Mouse (Mus musculus) heart, embryonic 13.5 days (tissue): Measurements from ENCODE around the gene Uxs1. TPM values are rescaled to one million over a fixed set of nuclear protein-coding genes. Genes with fewer than 3 reads are reported as not detected.

Experiments used
- ATAC-seq: fragments of 200-750 bp; cut with Nextera tagmentation; 2 replicates; pipeline ENCODE4 v1.8.0; 2017; ENCODE audit warnings: moderate TSS enrichment; ENCODE audit not compliant: insufficient number of reproducible peaks, low FRiP score, low TSS enrichment; ENCODE audit errors: extremely low read depth
- H3K27ac ChIP-seq: fragments of 300-500 bp; sonication (generic); replicated peaks from 2 replicates; pipeline ENCODE4 v1.5.1; 2015; ENCODE audit warnings: moderate library complexity, mild to moderate bottlenecking, inconsistent platforms
- H3K27me3 ChIP-seq: fragments of 300-500 bp; sonication (generic); replicated peaks from 2 replicates; pipeline ENCODE4 v1.6.1; 2015; ENCODE audit warnings: mild to moderate bottlenecking, inconsistent platforms
- H3K36me3 ChIP-seq: fragments of 300-500 bp; sonication (generic); 2 replicates; pipeline ENCODE4 v1.6.1; 2015; ENCODE audit warnings: mild to moderate bottlenecking, inconsistent platforms
- H3K4me1 ChIP-seq: fragments of 300-500 bp; sonication (generic); 2 replicates; pipeline ENCODE4 v1.6.1; 2015; ENCODE audit warnings: inconsistent platforms
- H3K4me2 ChIP-seq: fragments of 300-500 bp; sonication (generic); 2 replicates; pipeline ENCODE4 v1.6.1; 2015; ENCODE audit warnings: inconsistent platforms, mild to moderate bottlenecking, moderate library complexity
- H3K4me3 ChIP-seq: fragments of 300-500 bp; sonication (generic); 2 replicates; pipeline ENCODE4 v1.5.1; 2015; ENCODE audit warnings: moderate library complexity, mild to moderate bottlenecking, inconsistent platforms
- H3K9ac ChIP-seq: fragments of 300-500 bp; sonication (generic); 2 replicates; pipeline ENCODE4 v1.6.1; 2015; ENCODE audit warnings: inconsistent platforms, mild to moderate bottlenecking, moderate library complexity
- H3K9me3 ChIP-seq: fragments of 300-500 bp; sonication (generic); 2 replicates; pipeline ENCODE4 v1.6.1; 2016; ENCODE audit warnings: inconsistent platforms
- WGBS: fragments of 180-500 bp; shearing (Covaris S2); methylation state at CpG from one replicate; pipeline ENCODE4 v1.1.7; 2015; ENCODE audit warnings: mixed read lengths; 5-methylcytosine and 5-hydroxymethylcytosine counted together
- polyA plus RNA-seq: library from polyadenylated mRNA; unstranded; fragments of >200 nt; fragmentation: Nextera tagmentation; extraction: Ambion mirVana; gene quantifications from 2 replicates; pipeline ENCODE4 v1.2.1, GENCODE M21; 2015

Gene Uxs1
- polyA plus RNA-seq: 13.6 and 15.0 TPM in 2 replicates

GRCm38 (mm10) chr1:43827763-43828194 is at the start of gene Uxs1:
Gene Uxs1 (minus strand): TSS chr1:43827800.
- Histone ChIP-seq H3K9ac (peak within 1 kb of the TSS; percentile 91), H3K27me3 (no peaks in the 10 kb centered on the region), H3K9me3 (no peaks in the 10 kb centered on the region), H3K27ac (peak within 1 kb of the TSS; percentile 88), H3K36me3 (0 out of 2 replicates have a peak, but pooled peaks cover 2% of the 10 kb centered on the region), H3K4me1 (peaks cover 21% of the 10 kb centered on the region), H3K4me2 (peak within 1 kb of the TSS; percentile 94), H3K4me3 (peak within 1 kb of the TSS; percentile 96)
- ATAC-seq: peak; percentile 99
- WGBS: under 1% methylated on average over 41 of the region's 41 CpGs

DNA sequence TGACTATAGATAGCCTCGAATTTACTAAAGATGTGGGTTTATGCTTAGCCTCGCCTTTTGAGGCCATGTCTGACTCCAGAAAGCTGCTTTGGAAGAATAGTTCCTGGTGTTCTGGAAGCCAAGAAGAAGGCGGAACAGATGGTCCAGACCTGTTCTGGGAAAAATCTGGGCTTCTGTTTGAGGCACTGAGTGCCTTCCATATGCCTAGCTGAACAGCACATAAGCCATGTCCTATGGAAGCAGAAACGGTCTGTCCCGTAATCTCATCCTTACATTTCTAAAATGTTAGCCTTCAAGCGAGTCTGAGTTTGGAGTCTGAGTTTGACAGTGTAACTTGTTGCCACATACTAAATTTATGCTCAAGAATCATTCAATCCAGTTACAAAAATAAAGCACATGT is 49.6 kb upstream of the Uxs1 start:
- no peak overlapping the region for H3K27ac ChIP-seq
- no peak overlapping the region for H3K9ac ChIP-seq
- H3K4me1 ChIP-seq: no peaks in the 10 kb centered on the region
- 73% methylated on average over 6 of the region's 6 CpGs for WGBS
- no peak for ATAC-seq
- H3K4me2 ChIP-seq: no peak overlapping the region
- no peaks in the 10 kb centered on the region for H3K36me3 ChIP-seq
- H3K27me3 ChIP-seq: no peaks in the 10 kb centered on the region
- no peaks in the 10 kb centered on the region for H3K9me3 ChIP-seq
- no peak overlapping the region for H3K4me3 ChIP-seq

DNA sequence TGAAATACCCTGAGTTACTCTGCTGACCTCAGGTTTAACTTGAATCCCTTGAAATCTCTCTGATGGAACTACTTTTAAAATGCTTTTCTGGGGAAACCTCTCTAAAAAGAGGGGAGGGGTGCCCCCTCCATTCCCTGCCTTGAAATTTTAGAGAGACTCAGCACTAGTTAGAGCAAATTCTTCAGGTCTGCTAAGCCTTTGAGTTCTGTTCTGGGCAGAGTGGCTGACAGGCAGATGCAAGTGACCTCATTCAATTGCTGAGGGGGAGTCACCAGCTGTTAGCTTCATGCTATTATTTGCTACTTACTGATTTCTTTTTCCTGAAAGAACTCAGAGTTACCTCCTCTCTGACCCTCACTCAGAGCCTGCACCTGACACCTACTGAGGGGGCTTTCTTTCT is 43.5 kb upstream of the Uxs1 start:
- Histone ChIP-seq H3K36me3 (no peaks in the 10 kb centered on the region), H3K27me3 (no peaks in the 10 kb centered on the region), H3K9ac (no peak overlapping the region), H3K4me3 (no peak overlapping the region), H3K4me1 (no peaks in the 10 kb centered on the region), H3K9me3 (no peaks in the 10 kb centered on the region), H3K27ac (no peak overlapping the region), H3K4me2 (no peak overlapping the region)
- no peak for ATAC-seq

GRCm38 (mm10) chr1:43868510-43868909 is 40.9 kb upstream of the Uxs1 start:
- Histone ChIP-seq H3K4me2 (no peak overlapping the region), H3K4me3 (no peak overlapping the region), H3K9ac (no peak overlapping the region), H3K36me3 (no peaks in the 10 kb centered on the region), H3K4me1 (no peaks in the 10 kb centered on the region), H3K9me3 (no peaks in the 10 kb centered on the region), H3K27me3 (no peaks in the 10 kb centered on the region), H3K27ac (no peak overlapping the region)
- WGBS: 39% methylated on average over 1 of the region's 1 CpGs
- no peak for ATAC-seq

DNA sequence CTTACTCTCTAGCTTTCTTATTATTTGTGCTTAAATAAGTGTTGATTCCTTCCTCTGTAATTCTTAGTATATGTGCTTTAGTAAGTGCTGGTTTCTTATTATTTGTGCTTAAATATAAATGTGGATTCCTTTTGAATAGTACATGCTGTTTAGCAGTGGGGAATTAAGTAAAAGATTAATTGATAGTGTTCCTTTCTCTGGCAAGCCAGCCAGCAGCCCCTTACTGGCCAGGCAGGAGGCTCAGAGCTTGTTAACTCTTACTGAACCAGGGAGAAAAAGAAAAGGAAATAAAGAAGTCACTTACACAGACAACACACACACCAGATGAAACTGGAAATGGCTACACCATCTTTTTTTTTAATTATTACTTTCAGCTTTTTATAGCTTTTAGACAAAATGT is 37.2 kb upstream of the Uxs1 start:
- H3K9ac ChIP-seq: no peak overlapping the region
- H3K9me3 ChIP-seq: no peaks in the 10 kb centered on the region
- H3K27me3 ChIP-seq: no peaks in the 10 kb centered on the region
- no peak overlapping the region for H3K27ac ChIP-seq
- H3K4me3 ChIP-seq: no peak overlapping the region
- no peak for ATAC-seq
- no peaks in the 10 kb centered on the region for H3K36me3 ChIP-seq
- no peaks in the 10 kb centered on the region for H3K4me1 ChIP-seq
- no peak overlapping the region for H3K4me2 ChIP-seq

DNA sequence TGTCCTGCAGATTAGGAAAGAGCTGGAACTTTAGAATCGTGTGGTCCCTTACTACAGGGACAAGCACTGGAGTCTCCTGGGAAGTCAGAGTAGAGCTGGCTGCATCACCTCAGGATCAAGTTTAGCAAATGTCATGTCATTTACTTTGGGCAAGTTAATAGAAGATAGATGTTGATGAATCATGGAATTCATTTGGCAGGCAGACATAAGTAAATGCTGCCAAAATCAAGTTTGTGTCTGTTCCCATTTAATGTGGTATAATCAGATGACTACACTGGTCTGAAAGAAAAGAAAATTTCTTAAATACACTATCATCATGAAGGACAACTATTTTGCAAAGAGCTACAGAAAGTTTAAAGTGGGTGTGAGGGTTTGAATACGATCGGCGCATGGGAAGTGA is 35.0 kb upstream of the Uxs1 start:
- no peak overlapping the region for H3K4me2 ChIP-seq
- no peaks in the 10 kb centered on the region for H3K9me3 ChIP-seq
- H3K9ac ChIP-seq: no peak overlapping the region
- H3K27ac ChIP-seq: no peak overlapping the region
- no peak for ATAC-seq
- no peaks in the 10 kb centered on the region for H3K36me3 ChIP-seq
- no peaks in the 10 kb centered on the region for H3K27me3 ChIP-seq
- no peaks in the 10 kb centered on the region for H3K4me1 ChIP-seq
- H3K4me3 ChIP-seq: no peak overlapping the region
- 89% methylated on average over 4 of the region's 4 CpGs for WGBS

GRCm38 (mm10) chr1:43858988-43859387 is 31.4 kb upstream of the Uxs1 start:
- Histone ChIP-seq H3K9me3 (no peaks in the 10 kb centered on the region), H3K27ac (no peak overlapping the region), H3K27me3 (no peaks in the 10 kb centered on the region), H3K36me3 (no peaks in the 10 kb centered on the region), H3K9ac (no peak overlapping the region), H3K4me3 (no peak overlapping the region), H3K4me1 (no peaks in the 10 kb centered on the region), H3K4me2 (no peak overlapping the region)
- 43% methylated on average over 5 of the region's 5 CpGs for WGBS
- ATAC-seq: no peak

DNA sequence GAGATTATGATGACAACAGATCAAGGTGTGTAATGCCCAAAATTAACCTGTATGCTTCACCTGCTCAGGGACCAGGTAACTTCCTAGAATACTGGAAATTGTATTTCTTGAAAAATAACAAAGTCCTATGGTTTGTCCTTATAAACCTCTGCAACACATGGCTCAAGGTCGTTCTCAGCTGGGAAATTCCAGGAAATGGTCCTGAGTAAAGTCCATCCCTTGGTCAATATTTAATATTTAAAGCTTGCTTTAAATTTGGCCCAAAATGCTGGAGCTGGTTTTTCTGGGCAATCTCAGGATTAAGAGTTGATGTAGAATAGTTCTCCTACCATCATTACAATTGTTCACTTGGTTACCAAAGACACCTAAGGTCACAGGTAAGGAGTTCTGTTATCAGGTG is 30.1 kb upstream of the Uxs1 start:
- Histone ChIP-seq H3K4me3 (no peak overlapping the region), H3K36me3 (no peaks in the 10 kb centered on the region), H3K27me3 (no peaks in the 10 kb centered on the region), H3K9me3 (no peaks in the 10 kb centered on the region), H3K9ac (no peak overlapping the region), H3K4me1 (no peaks in the 10 kb centered on the region), H3K4me2 (no peak overlapping the region), H3K27ac (no peak overlapping the region)
- 63% methylated on average over 1 of the region's 1 CpGs for WGBS
- no peak for ATAC-seq

GRCm38 (mm10) chr1:43855591-43855990 is 28.0 kb upstream of the Uxs1 start:
- Histone ChIP-seq H3K9me3 (no peaks in the 10 kb centered on the region), H3K4me2 (no peak overlapping the region), H3K36me3 (no peaks in the 10 kb centered on the region), H3K4me1 (no peaks in the 10 kb centered on the region), H3K9ac (no peak overlapping the region), H3K27me3 (no peaks in the 10 kb centered on the region), H3K4me3 (no peak overlapping the region), H3K27ac (no peak overlapping the region)
- ATAC-seq: no peak
- 78% methylated on average over 1 of the region's 1 CpGs for WGBS

- H3K9me3 ChIP-seq: no peaks in the 10 kb centered on the region
- no peak overlapping the region for H3K4me3 ChIP-seq
- 58% methylated on average over 2 of the region's 2 CpGs for WGBS
- H3K4me2 ChIP-seq: no peak overlapping the region
- H3K36me3 ChIP-seq: no peaks in the 10 kb centered on the region
- H3K27me3 ChIP-seq: no peaks in the 10 kb centered on the region
- no peak for ATAC-seq
- no peak overlapping the region for H3K27ac ChIP-seq
- H3K9ac ChIP-seq: no peak overlapping the region
- H3K4me1 ChIP-seq: no peaks in the 10 kb centered on the region
These were observed 15.8 kb upstream of the Uxs1 start for GRCm38 (mm10) chr1:43843398-43843797.

GRCm38 (mm10) chr1:43837236-43837635 is 9.6 kb upstream of the Uxs1 start:
- no peak overlapping the region for H3K4me3 ChIP-seq
- H3K9me3 ChIP-seq: no peaks in the 10 kb centered on the region
- no peaks in the 10 kb centered on the region for H3K36me3 ChIP-seq
- no peak overlapping the region for H3K27ac ChIP-seq
- no peak for ATAC-seq
- no peaks in the 10 kb centered on the region for H3K4me1 ChIP-seq
- H3K27me3 ChIP-seq: no peaks in the 10 kb centered on the region
- H3K9ac ChIP-seq: no peak overlapping the region
- WGBS: 90% methylated on average over 1 of the region's 1 CpGs
- no peak overlapping the region for H3K4me2 ChIP-seq

DNA sequence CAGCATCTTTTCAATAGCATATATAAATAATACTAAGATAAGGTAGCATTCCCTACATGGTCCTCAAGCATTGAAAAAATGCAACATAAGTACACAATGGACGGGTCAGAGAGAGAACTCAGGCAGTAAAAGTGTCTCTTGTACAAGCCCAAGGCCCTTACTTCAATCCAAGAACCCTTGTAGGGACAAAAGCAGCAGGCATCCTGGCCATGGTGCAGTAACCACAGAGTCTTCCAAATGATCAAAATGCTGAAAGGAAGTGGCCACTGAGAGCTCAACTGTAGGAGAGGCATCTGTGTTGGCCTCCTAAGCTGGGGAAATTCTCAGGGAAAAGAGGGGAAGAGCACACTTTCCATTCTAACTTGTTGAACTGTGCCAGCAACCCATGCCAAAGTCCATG is 2.5 kb upstream of the Uxs1 start:
- Histone ChIP-seq H3K27ac (no peak overlapping the region), H3K4me1 (peaks cover 19% of the 10 kb centered on the region), H3K4me3 (no peak overlapping the region), H3K36me3 (no peaks in the 10 kb centered on the region), H3K9ac (no peak overlapping the region), H3K9me3 (no peaks in the 10 kb centered on the region), H3K4me2 (no peak overlapping the region), H3K27me3 (no peaks in the 10 kb centered on the region)
- no peak for ATAC-seq
- WGBS: 56% methylated on average over 1 of the region's 1 CpGs
